Mouse (Mus musculus) C2C12 (cell line): ENCODE results near the gene Arl14.

Experiments used
- CEBPB ChIP-seq: IDR thresholded peaks from one replicate; pipeline ENCODE4 v1.6.1; 2011; ENCODE audit warnings: low read depth, mild to moderate bottlenecking, control low read depth, moderate library complexity
- CTCF ChIP-seq: IDR thresholded peaks from one replicate; pipeline ENCODE4 v1.5.1; 2011; ENCODE audit not compliant: control insufficient read depth, insufficient read depth, insufficient read length
- FOSL1 ChIP-seq: IDR thresholded peaks from one replicate; pipeline ENCODE4 v1.8.0; 2011; ENCODE audit warnings: mild to moderate bottlenecking, low read length; ENCODE audit not compliant: poor library complexity, insufficient read depth, severe bottlenecking
- MAX ChIP-seq: IDR thresholded peaks from one replicate; pipeline ENCODE4 v1.6.1; 2011; ENCODE audit warnings: mild to moderate bottlenecking, control low read depth

DNA sequence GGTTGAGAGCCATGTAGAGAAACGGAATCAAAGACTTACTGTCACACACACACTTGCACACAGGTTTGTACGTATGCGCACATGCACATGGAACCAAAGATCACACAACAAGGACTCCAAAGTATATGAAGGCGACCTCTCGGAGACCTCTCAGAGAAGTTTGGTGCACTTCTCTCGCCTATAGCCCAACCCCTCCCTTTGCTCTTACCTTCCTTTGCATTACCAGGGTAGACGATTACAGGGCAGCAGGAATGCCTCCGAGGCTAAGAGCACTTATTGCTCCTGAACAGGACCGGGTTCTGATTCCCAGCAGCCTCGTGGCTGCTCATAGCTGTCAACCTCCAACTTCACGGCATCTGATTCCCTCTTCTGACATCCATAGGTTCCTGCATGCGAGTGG lies 14.3 kb downstream of the Arl14 start:
- TF ChIP-seq CTCF: no peak
- no peak for TF ChIP-seq FOSL1
- no peak for TF ChIP-seq MAX
- TF ChIP-seq CEBPB: no peak
